Mouse (Mus musculus) forebrain, embryonic 14.5 days (tissue): ENCODE results near the gene Ccser1. TPM values are rescaled to one million over a fixed set of nuclear protein-coding genes. Genes with fewer than 3 reads are reported as not detected.
"Not testable (repeated sequence)": the region's sequence is repeated elsewhere in the genome, so short reads cannot be mapped to it uniquely, and the experiment has no call there.

Source experiments
- ATAC-seq: fragments of 200-750 bp; cut with Nextera tagmentation; 2 replicates; pipeline ENCODE4 v1.8.0; 2017; ENCODE audit warnings: mild to moderate bottlenecking, moderate library complexity
- DNase-seq: peaks from one replicate; pipeline ENCODE4 v3.0.0-alpha.2; 2015; ENCODE audit warnings: low spot score
- H3K27ac ChIP-seq: fragments of 300-500 bp; sonication (generic); 2 replicates; pipeline ENCODE4 v1.5.1; 2014; ENCODE audit warnings: low read depth, mild to moderate bottlenecking, control low read depth, low read length, moderate library complexity
- H3K27me3 ChIP-seq: fragments of 300-500 bp; sonication (generic); replicated peaks from 2 replicates; pipeline ENCODE4 v1.6.1; 2014; ENCODE audit warnings: low read length, control low read depth, mixed read lengths; ENCODE audit not compliant: control insufficient read depth, insufficient read depth
- H3K36me3 ChIP-seq: fragments of 300-500 bp; sonication (generic); 2 replicates; pipeline ENCODE4 v1.6.1; 2014; ENCODE audit warnings: low read length, control low read depth; ENCODE audit not compliant: control insufficient read depth, insufficient read depth
- H3K4me1 ChIP-seq: fragments of 300-500 bp; sonication (generic); 2 replicates; pipeline ENCODE4 v1.6.1; 2014; ENCODE audit warnings: antibody characterized with exemption, low read length, control low read depth; ENCODE audit not compliant: control insufficient read depth, insufficient read depth
- H3K4me2 ChIP-seq: fragments of 300-500 bp; sonication (generic); 2 replicates; pipeline ENCODE4 v1.6.1; 2014; ENCODE audit warnings: mild to moderate bottlenecking, control low read depth, low read length
- H3K4me3 ChIP-seq: fragments of 300-500 bp; sonication (generic); 2 replicates; pipeline ENCODE4 v1.5.1; 2014; ENCODE audit warnings: low read depth, low read length, control low read depth
- H3K9ac ChIP-seq: fragments of 300-500 bp; sonication (generic); 2 replicates; pipeline ENCODE4 v1.6.1; 2014; ENCODE audit warnings: mild to moderate bottlenecking, low read length, control low read depth, moderate library complexity
- H3K9me3 ChIP-seq: fragments of 300-500 bp; sonication (generic); replicated peaks from 2 replicates; pipeline ENCODE4 v1.6.1; 2016; ENCODE audit warnings: low read length, control low read depth, mixed read lengths; ENCODE audit not compliant: control insufficient read depth
- WGBS: fragments of 180-500 bp; shearing (Covaris S2); extraction: QIAGEN DNeasy Blood & Tissue Kit; methylation state at CpG from one replicate; pipeline ENCODE4 v1.1.7; 2014; 5-methylcytosine and 5-hydroxymethylcytosine counted together
- polyA plus RNA-seq: library from polyadenylated mRNA; unstranded; fragments of >200 nt; fragmentation: Nextera tagmentation; extraction: Ambion mirVana; gene quantifications from 2 replicates; pipeline ENCODE4 v1.2.1, GENCODE M21; 2014

Gene Ccser1
- polyA plus RNA-seq, 1 experiment from 2014 or later, result 16.9 TPM

DNA sequence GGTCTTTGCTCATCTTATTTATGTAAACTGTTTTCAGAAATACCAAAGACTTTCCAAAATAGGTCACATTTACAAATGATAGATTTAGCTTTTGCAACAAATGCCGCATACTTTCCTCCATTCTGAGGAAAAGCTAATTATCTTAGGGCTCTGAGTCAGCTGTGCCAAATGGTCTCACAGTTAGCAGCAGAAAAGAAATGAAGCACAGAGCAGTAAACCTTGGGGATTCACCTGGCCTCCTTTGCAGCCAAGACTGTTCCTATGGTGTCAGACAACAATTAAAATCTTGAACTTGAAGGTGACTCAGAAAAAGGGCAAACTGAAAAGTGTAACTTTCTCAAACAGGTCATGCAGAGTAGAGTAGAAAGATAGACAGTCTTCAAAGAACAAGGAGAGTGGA lies 759.1 kb downstream of the Ccser1 start:
- Histone ChIP-seq H3K9me3 (no peaks in the 10 kb centered on the region), H3K36me3 (no peaks in the 10 kb centered on the region), H3K27me3 (no peaks in the 10 kb centered on the region), H3K27ac (no peak overlapping the region), H3K4me2 (no peak overlapping the region), H3K4me3 (no peak overlapping the region), H3K9ac (no peak overlapping the region), H3K4me1 (no peaks in the 10 kb centered on the region)
- DNase-seq, result no peak
- no peak for ATAC-seq
- WGBS, result 90% methylated on average over 1 of the region's 1 CpGs

DNA sequence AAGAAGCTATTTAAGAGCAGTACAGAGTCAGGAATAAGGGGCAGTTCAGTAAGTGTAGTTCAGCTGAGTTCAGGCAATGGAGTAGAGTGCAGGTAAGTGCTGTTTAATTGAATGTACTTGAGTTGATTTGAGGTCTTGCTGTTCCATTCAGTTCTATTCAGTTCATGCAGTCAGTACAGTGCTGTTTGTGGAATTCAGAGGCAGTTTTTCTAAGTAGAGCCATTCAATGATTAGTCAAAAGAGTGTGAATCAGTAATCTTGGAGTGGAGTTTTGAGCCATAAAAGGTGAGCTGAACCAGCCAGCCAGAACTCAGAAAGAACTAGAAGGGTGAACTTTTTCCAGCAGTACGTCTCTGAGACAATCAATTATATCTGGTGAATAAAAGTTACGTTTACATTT lies 773.6 kb downstream of the Ccser1 start:
- H3K27ac ChIP-seq, result no peak overlapping the region
- ATAC-seq (no peak), DNase-seq (no peak)
- H3K9me3 ChIP-seq, result no peaks in the 10 kb centered on the region
- no peak overlapping the region for H3K4me3 ChIP-seq
- H3K4me1 ChIP-seq, result no peaks in the 10 kb centered on the region
- H3K36me3 ChIP-seq, result no peaks in the 10 kb centered on the region
- no peak overlapping the region for H3K4me2 ChIP-seq
- H3K9ac ChIP-seq, result no peak overlapping the region
- WGBS, result 85% methylated on average over 2 of the region's 2 CpGs
- H3K27me3 ChIP-seq, result no peaks in the 10 kb centered on the region

DNA sequence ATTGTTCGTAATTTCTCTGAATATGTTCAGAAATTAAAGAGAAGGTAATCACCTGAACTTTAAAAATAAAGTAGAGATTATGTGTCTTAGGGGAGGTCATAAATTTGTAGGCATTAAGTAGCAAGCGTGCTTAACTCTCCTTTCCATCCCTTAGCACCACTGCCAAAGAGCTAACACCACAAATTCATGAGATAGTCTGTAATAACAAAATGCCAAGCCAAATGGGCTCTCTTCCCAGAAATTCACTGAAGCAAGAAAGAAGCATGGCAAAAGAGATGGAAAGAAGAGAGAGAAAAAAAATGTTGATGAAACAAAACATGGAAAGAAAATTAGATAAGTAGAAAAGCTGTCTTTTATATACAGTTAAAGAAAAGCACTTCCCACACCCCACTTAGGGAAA lies 796.8 kb downstream of the Ccser1 start:
- Histone ChIP-seq H3K36me3 (no peaks in the 10 kb centered on the region), H3K4me3 (no peak overlapping the region), H3K27ac (no peak overlapping the region), H3K27me3 (no peaks in the 10 kb centered on the region), H3K4me2 (no peak overlapping the region), H3K9me3 (no peaks in the 10 kb centered on the region), H3K4me1 (no peaks in the 10 kb centered on the region), H3K9ac (no peak overlapping the region)
- ATAC-seq (no peak), DNase-seq (peak; percentile 82)
- 69% methylated on average over 2 of the region's 2 CpGs for WGBS

DNA sequence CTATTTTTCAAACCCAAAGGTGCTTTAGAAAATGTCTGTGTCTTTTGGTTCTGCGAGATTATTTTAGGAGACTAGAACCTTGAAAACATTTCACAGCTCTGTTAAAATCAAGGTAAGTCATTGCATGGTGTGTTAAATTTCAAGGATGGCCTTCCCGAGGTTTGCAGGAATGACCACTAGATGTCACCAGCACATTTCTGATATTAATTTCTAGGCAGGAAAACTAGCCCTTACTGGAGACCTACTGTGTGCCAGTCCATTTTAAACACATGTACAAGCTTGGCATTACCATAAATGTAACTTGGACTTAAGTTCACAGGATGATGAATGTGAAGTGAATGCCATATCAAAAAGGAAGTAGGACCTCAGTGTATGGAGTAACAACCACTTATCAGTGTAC lies 798.3 kb downstream of the Ccser1 start:
- 33% methylated on average over 2 of the region's 2 CpGs for WGBS
- no peak overlapping the region for H3K4me2 ChIP-seq
- no peaks in the 10 kb centered on the region for H3K36me3 ChIP-seq
- H3K27ac ChIP-seq, result no peak overlapping the region
- no peak overlapping the region for H3K9ac ChIP-seq
- ATAC-seq (no peak), DNase-seq (no peak)
- H3K27me3 ChIP-seq, result no peaks in the 10 kb centered on the region
- no peaks in the 10 kb centered on the region for H3K9me3 ChIP-seq
- no peak overlapping the region for H3K4me3 ChIP-seq
- H3K4me1 ChIP-seq, result no peaks in the 10 kb centered on the region

DNA sequence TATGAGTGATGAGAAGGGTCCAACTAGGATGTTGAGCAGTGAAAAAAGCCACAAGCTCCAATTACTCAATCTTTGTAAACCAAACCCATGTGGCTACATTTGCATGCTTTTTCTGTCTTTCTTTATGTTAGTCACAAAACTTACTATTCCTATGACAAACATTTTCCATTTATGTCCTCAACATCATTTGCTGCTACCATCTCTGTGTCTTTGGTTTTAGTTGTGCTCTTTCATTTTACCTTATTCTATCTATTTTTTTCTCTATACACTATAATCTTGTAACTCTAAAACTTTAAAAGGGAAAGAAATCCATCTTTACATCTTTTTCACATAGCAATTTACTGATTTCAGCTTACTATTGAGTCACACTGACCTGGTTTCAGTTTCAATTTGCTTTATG lies 834.2 kb downstream of the Ccser1 start:
- no peaks in the 10 kb centered on the region for H3K36me3 ChIP-seq
- no peak overlapping the region for H3K4me3 ChIP-seq
- DNase-seq (no peak), ATAC-seq (no peak)
- no peaks in the 10 kb centered on the region for H3K27me3 ChIP-seq
- H3K4me1 ChIP-seq, result no peaks in the 10 kb centered on the region
- H3K4me2 ChIP-seq, result no peak overlapping the region
- H3K9ac ChIP-seq, result no peak overlapping the region
- H3K27ac ChIP-seq, result no peak overlapping the region
- no peaks in the 10 kb centered on the region for H3K9me3 ChIP-seq

DNA sequence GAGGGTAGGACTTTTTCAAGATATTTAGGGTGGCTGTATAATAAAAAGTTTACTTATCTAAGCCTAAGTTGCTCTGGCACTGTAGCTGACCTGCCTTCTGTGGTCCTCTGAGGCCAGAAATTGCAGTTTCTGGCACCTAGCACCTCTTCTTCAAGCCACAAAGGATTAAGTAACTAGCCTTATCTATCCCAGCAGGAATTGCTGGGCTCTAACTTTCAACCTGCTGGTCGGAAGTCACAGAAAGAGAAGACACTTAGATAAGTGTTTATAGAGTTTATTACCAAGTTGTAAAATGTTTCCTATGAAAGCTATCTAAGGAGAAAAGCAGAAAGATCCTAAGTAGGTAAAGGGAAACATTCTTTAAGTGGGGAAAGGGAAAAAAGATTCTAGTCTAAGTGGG lies 864.3 kb downstream of the Ccser1 start:
- H3K27ac ChIP-seq, result no peak overlapping the region
- no peaks in the 10 kb centered on the region for H3K27me3 ChIP-seq
- H3K9ac ChIP-seq, result no peak overlapping the region
- H3K4me2 ChIP-seq, result no peak overlapping the region
- H3K36me3 ChIP-seq, result no peaks in the 10 kb centered on the region
- DNase-seq, result no peak
- H3K9me3 ChIP-seq, result no peaks in the 10 kb centered on the region
- WGBS, result 76% methylated on average over 1 of the region's 1 CpGs
- H3K4me3 ChIP-seq, result no peak overlapping the region
- ATAC-seq, result no peak
- no peaks in the 10 kb centered on the region for H3K4me1 ChIP-seq

DNA sequence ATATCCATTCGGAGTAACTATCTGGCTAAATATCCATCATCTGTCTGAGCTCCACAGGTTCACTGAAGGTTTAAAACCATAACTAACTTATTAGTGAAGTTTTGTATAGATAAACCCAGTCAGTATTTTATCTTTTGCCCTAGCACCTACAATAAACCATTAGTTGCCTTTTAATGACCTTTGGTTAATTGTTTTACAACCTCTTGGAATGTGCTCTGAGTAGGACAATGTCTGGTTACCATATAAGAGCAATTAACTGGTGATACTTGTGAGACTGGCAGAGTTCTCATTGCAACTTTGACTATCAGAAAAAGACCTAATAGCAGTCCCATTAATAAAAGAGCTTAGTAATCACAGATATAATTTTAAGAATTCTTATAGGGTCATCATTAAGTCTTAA lies 864.9 kb downstream of the Ccser1 start:
- DNase-seq, H3K9ac ChIP-seq, H3K27me3 ChIP-seq, H3K4me1 ChIP-seq, H3K4me3 ChIP-seq, H3K36me3 ChIP-seq, H3K4me2 ChIP-seq, H3K27ac ChIP-seq, H3K9me3 ChIP-seq, ATAC-seq: not testable (repeated sequence)
- 88% methylated on average over 1 of the region's 1 CpGs for WGBS

DNA sequence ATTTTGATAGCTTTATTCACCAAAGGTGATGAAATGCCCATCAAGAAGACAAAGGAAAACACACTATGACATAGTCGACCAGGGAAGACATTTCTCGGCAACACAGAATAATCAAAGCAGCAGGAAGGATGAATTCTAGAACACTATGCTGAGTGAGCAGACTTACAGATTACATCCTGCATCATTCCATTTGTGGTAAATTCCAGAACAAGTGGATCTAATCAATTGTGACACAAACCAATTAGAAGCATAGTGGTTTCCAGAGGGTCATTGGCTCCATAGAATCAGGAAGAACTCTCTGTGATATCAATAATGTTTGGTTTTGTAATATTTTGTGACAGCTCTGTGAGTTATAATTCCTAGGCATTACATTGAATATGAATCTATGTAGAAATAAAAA lies 875.2 kb downstream of the Ccser1 start:
- H3K27ac ChIP-seq, result no peak overlapping the region
- ATAC-seq (no peak), DNase-seq (no peak)
- no peaks in the 10 kb centered on the region for H3K4me1 ChIP-seq
- no peaks in the 10 kb centered on the region for H3K36me3 ChIP-seq
- H3K4me2 ChIP-seq, result no peak overlapping the region
- no peak overlapping the region for H3K4me3 ChIP-seq
- H3K27me3 ChIP-seq, result no peaks in the 10 kb centered on the region
- WGBS, result 86% methylated on average over 2 of the region's 2 CpGs
- H3K9ac ChIP-seq, result no peak overlapping the region
- no peaks in the 10 kb centered on the region for H3K9me3 ChIP-seq

DNA sequence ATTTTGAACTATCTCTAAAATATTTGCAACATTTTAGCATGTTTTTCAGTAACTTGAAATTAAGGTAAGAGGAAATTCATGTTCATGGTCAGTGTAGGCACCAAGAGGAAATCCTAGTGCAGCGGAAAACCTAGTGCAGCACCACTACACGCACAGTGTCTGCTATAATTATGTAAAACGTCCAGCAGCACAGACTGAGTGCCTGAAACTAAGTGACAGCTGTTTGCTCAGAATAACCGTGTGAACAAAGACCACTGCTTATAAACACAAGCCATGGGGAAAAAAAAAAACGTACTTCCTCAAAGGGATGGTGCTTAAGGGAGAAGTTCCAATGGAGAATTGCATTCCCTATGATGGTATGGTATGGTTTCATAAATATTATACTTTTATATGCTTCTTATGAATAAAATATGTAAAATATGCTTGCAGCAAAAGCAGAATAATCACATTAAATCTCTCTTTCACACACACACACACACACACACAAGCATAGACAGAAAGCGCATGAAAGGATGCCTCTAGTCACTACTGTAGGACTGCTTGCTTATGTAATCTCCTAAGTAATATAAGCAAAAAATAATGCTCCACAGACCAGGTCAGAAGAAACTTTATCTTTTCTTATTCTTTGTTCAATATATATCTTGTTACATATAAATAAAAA lies 886.4 kb downstream of the Ccser1 start:
- peak; percentile 51 for DNase-seq
- Histone ChIP-seq H3K9ac (no peak overlapping the region), H3K4me1 (no peaks in the 10 kb centered on the region), H3K4me3 (no peak overlapping the region), H3K27ac (no peak overlapping the region), H3K9me3 (no peaks in the 10 kb centered on the region), H3K36me3 (no peaks in the 10 kb centered on the region), H3K4me2 (no peak overlapping the region), H3K27me3 (no peaks in the 10 kb centered on the region)
- WGBS, result 44% methylated on average over 6 of the region's 6 CpGs
- ATAC-seq, result peak; percentile 79
